Mouse (Mus musculus): Measurements from ENCODE around the gene Selenoh. TPM values are rescaled to one million over a fixed set of nuclear protein-coding genes. Genes with fewer than 3 reads are reported as not detected.

Gene Selenoh
- polyA plus RNA-seq, 1 experiment from 2014 or later, result 102 TPM

- ATAC-seq, result no peak
- Histone ChIP-seq H3K4me1 (ENCODE audit: insufficient read depth, low read depth, low read length) (no peaks in the 10 kb centered on the region; the same call in 1 of the 2 replicates), H3K9me3 (ENCODE audit: low read length) (no peaks in the 10 kb centered on the region), H3K9ac (replicated peaks; ENCODE audit: low read depth) (peak overlapping the region; percentile 90), H3K27me3 (replicated peaks; ENCODE audit: insufficient read depth, low read length) (no peaks in the 10 kb centered on the region), H3K4me3 (ENCODE audit: low read depth, low read length) (peak overlapping the region; percentile 92), H3K27ac (ENCODE audit: low read length) (peak overlapping the region; percentile 97), H3K4me2 (replicated peaks; ENCODE audit: low read depth, low read length) (peak overlapping the region; percentile 84), H3K36me3 (ENCODE audit: insufficient read depth, low read length) (no peaks in the 10 kb centered on the region)
- WGBS, result 0% methylated on average over 17 of the region's 26 CpGs
- no peak for DNase-seq (ENCODE audit: low spot score)
- no peak for TF ChIP-seq CTCF (IDR thresholded peaks at IDR 0.05)
- TF ChIP-seq EP300 (IDR thresholded peaks at IDR 0.05), result no peak
These were observed 43.8 kb upstream of the Selenoh start for GRCm38 (mm10) chr2:84714422-84714810.

DNA sequence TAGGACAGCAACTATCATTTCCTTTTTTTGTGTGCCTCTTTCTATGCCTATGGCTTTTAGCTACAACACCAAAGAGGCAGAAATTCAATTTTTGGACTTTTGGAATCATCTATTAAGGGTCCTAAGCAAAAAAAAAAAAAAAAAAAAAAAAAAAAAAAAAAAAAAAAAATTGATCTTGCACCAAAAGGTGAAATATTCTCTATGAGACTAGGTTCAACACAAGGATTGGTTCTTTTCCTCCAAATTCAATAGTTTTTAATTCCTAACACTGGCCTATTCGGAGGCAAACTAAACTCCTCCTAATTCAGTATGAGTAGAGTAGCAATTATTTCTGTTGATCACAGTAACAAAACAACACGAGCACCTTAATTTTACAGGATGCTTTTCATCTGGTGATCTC is 41.3 kb upstream of the Selenoh start:
- no peaks in the 10 kb centered on the region for H3K27me3 ChIP-seq (replicated peaks; ENCODE audit: insufficient read depth, low read length)
- no peak overlapping the region for H3K4me3 ChIP-seq (ENCODE audit: low read depth, low read length)
- no peak for TF ChIP-seq CTCF (IDR thresholded peaks at IDR 0.05)
- no peak for TF ChIP-seq EP300 (IDR thresholded peaks at IDR 0.05)
- H3K36me3 ChIP-seq (ENCODE audit: insufficient read depth, low read length), result no peaks in the 10 kb centered on the region
- no peaks in the 10 kb centered on the region; the same call in 1 of the 2 replicates for H3K4me1 ChIP-seq (ENCODE audit: insufficient read depth, low read depth, low read length)
- H3K4me2 ChIP-seq (replicated peaks; ENCODE audit: low read depth, low read length), result no peak overlapping the region
- H3K9ac ChIP-seq (replicated peaks; ENCODE audit: low read depth), result no peak overlapping the region
- H3K9me3 ChIP-seq (ENCODE audit: low read length), result no peaks in the 10 kb centered on the region
- ATAC-seq (no peak), DNase-seq (ENCODE audit: low spot score) (no peak)
- no peak overlapping the region for H3K27ac ChIP-seq (ENCODE audit: low read length)
- WGBS, result 87% methylated on average over 2 of the region's 2 CpGs

DNA sequence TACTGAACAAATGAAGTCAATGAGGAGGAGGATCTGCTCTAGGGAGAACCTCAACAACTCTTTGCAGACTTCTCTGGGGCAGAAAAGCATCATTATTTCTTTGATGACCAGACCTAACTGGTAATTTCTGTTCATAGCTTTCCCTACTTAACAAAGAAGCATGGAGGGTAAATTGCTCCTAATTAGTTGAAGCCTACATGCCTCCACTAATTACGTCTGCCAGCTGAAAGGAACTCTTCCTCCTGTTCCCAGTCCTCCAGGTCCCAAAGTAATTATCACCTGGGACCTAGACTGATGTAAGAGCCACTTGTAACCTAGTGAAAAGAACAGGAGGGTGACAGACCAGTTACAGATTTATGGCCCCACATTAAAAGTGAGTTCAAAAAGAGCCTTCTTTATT is 37.0 kb upstream of the Selenoh start:
- 72% methylated on average over 1 of the region's 1 CpGs for WGBS
- no peak overlapping the region for H3K9ac ChIP-seq (replicated peaks; ENCODE audit: low read depth)
- H3K4me3 ChIP-seq (ENCODE audit: low read depth, low read length), result no peak overlapping the region
- H3K9me3 ChIP-seq (ENCODE audit: low read length), result no peaks in the 10 kb centered on the region
- H3K4me2 ChIP-seq (replicated peaks; ENCODE audit: low read depth, low read length), result no peak overlapping the region
- TF ChIP-seq EP300 (IDR thresholded peaks at IDR 0.05) (no peak), CTCF (IDR thresholded peaks at IDR 0.05) (no peak)
- no peak for DNase-seq (ENCODE audit: low spot score)
- H3K27me3 ChIP-seq (replicated peaks; ENCODE audit: insufficient read depth, low read length), result no peaks in the 10 kb centered on the region
- H3K4me1 ChIP-seq (ENCODE audit: insufficient read depth, low read depth, low read length), result no peaks in the 10 kb centered on the region
- no peaks in the 10 kb centered on the region for H3K36me3 ChIP-seq (ENCODE audit: insufficient read depth, low read length)
- no peak for ATAC-seq
- no peak overlapping the region for H3K27ac ChIP-seq (ENCODE audit: low read length)

DNA sequence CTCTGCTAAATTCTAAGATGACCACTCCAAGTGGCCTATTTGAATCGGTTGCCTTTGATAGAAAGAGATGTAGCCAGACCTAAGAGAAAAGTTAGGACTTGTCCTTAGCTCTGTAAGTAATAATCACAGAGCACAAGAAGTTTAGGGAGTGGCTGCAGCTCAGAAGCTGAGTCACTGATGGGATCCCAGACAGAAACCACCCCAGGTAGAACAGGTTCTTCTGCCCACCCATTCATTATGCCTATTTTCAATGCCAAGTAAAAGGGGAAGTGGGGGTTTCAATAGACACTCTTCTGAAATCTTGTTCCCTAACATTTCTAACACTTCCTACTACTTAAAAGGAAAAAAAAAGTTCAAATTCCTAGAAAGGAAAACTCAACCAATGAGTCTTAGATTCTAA is 34.7 kb upstream of the Selenoh start:
- 60% methylated on average over 1 of the region's 1 CpGs for WGBS
- H3K4me2 ChIP-seq (replicated peaks; ENCODE audit: low read depth, low read length), result no peak overlapping the region

GRCm38 (mm10) chr2:84704329-84704728 is 33.8 kb upstream of the Selenoh start:
- H3K4me3 ChIP-seq (ENCODE audit: low read depth, low read length), result no peak overlapping the region
- 0 out of 2 replicates have a peak overlapping the region, but pooled peaks have one; percentile 38 for H3K27ac ChIP-seq (ENCODE audit: low read length)
- H3K9me3 ChIP-seq (ENCODE audit: low read length), result no peaks in the 10 kb centered on the region
- no peak overlapping the region for H3K4me2 ChIP-seq (replicated peaks; ENCODE audit: low read depth, low read length)
- no peak for ATAC-seq
- no peak overlapping the region for H3K9ac ChIP-seq (replicated peaks; ENCODE audit: low read depth)
- WGBS, result 67% methylated on average over 5 of the region's 5 CpGs
- H3K36me3 ChIP-seq (ENCODE audit: insufficient read depth, low read length), result no peaks in the 10 kb centered on the region
- peak; percentile 32 for DNase-seq (ENCODE audit: low spot score)
- no peaks in the 10 kb centered on the region for H3K27me3 ChIP-seq (replicated peaks; ENCODE audit: insufficient read depth, low read length)
- no peak for TF ChIP-seq EP300 (IDR thresholded peaks at IDR 0.05)
- H3K4me1 ChIP-seq (ENCODE audit: insufficient read depth, low read depth, low read length), result no peaks in the 10 kb centered on the region

More for the DNA sequence above, 34.7 kb upstream of the Selenoh start:
- TF ChIP-seq EP300 (IDR thresholded peaks at IDR 0.05) (0 out of 2 replicates have a peak, but pooled peaks have one; percentile 13), CTCF (IDR thresholded peaks at IDR 0.05) (no peak)
- H3K4me3 ChIP-seq (ENCODE audit: low read depth, low read length), result no peak overlapping the region
- DNase-seq (ENCODE audit: low spot score) (peak; percentile 24), ATAC-seq (peak; percentile 44; the same call in 1 of the 2 replicates)
- H3K27me3 ChIP-seq (replicated peaks; ENCODE audit: insufficient read depth, low read length), result no peaks in the 10 kb centered on the region
- H3K9ac ChIP-seq (replicated peaks; ENCODE audit: low read depth), result no peak overlapping the region
- no peaks in the 10 kb centered on the region for H3K4me1 ChIP-seq (ENCODE audit: insufficient read depth, low read depth, low read length)
- H3K27ac ChIP-seq (ENCODE audit: low read length), result peak overlapping the region; percentile 38; the same call in 1 of the 2 replicates
- no peaks in the 10 kb centered on the region for H3K36me3 ChIP-seq (ENCODE audit: insufficient read depth, low read length)
- H3K9me3 ChIP-seq (ENCODE audit: low read length), result no peaks in the 10 kb centered on the region

- 83% methylated on average over 1 of the region's 1 CpGs for WGBS
- no peak for TF ChIP-seq CTCF (IDR thresholded peaks at IDR 0.05)
- no peak for TF ChIP-seq EP300 (IDR thresholded peaks at IDR 0.05)
- no peaks in the 10 kb centered on the region for H3K27me3 ChIP-seq (replicated peaks; ENCODE audit: insufficient read depth, low read length)
- DNase-seq (ENCODE audit: low spot score) (no peak), ATAC-seq (no peak)
- H3K27ac ChIP-seq (ENCODE audit: low read length), result no peak overlapping the region
- H3K4me2 ChIP-seq (replicated peaks; ENCODE audit: low read depth, low read length), result no peak overlapping the region
- H3K36me3 ChIP-seq (ENCODE audit: insufficient read depth, low read length), result no peaks in the 10 kb centered on the region
- H3K4me1 ChIP-seq (ENCODE audit: insufficient read depth, low read depth, low read length), result no peaks in the 10 kb centered on the region
- H3K9ac ChIP-seq (replicated peaks; ENCODE audit: low read depth), result no peak overlapping the region
- H3K4me3 ChIP-seq (ENCODE audit: low read depth, low read length), result no peak overlapping the region
- H3K9me3 ChIP-seq (ENCODE audit: low read length), result no peaks in the 10 kb centered on the region
These were observed 32.9 kb upstream of the Selenoh start for GRCm38 (mm10) chr2:84703497-84703896.
